Mouse (Mus musculus) embryonic fibroblast, embryonic 13.5 days (primary cell): Measurements from ENCODE around the gene Gm20388.

Experiments
- CTCF ChIP-seq: IDR thresholded peaks from 2 replicates; pipeline ENCODE4 v1.5.1; 2011; ENCODE audit warnings: mild to moderate bottlenecking, control low read depth, low read length, moderate library complexity, borderline replicate concordance; ENCODE audit not compliant: insufficient read depth
- POLR2A ChIP-seq: IDR thresholded peaks from 2 replicates; pipeline ENCODE4 v1.6.1; 2011; ENCODE audit warnings: low read depth, mild to moderate bottlenecking, control low read depth, low read length, moderate library complexity

GRCm38 (mm10) chr8:122572751-122573150 is 2662.1 kb downstream of the Gm20388 start:
- TF ChIP-seq CTCF = no peak
- no peak for TF ChIP-seq POLR2A
